Mouse (Mus musculus) stomach, postnatal 0 days (tissue): Measurements from ENCODE around the gene Icmt. TPM values are rescaled to one million over a fixed set of nuclear protein-coding genes. Genes with fewer than 3 reads are reported as not detected.

Experiments
- ATAC-seq: fragments of 200-750 bp; cut with Nextera tagmentation; 2 replicates; pipeline ENCODE4 v1.8.0; 2017; ENCODE audit not compliant: low FRiP score, low TSS enrichment
- DNase-seq: peaks from one replicate; pipeline ENCODE4 v3.0.0-alpha.2; 2016; ENCODE audit warnings: low spot score
- H3K27ac ChIP-seq: fragments of 300-500 bp; sonication (generic); replicated peaks from 2 replicates; pipeline ENCODE4 v1.5.1; 2014; ENCODE audit warnings: mild to moderate bottlenecking, control low read depth
- H3K27me3 ChIP-seq: fragments of 300-500 bp; sonication (generic); 2 replicates; pipeline ENCODE4 v1.6.1; 2014; ENCODE audit warnings: low read length; ENCODE audit not compliant: control insufficient read depth, insufficient read depth
- H3K36me3 ChIP-seq: fragments of 300-500 bp; sonication (generic); 2 replicates; pipeline ENCODE4 v1.6.1; 2014; ENCODE audit warnings: low read length, mixed read lengths; ENCODE audit not compliant: control insufficient read depth, insufficient read depth
- H3K4me1 ChIP-seq: fragments of 300-500 bp; sonication (generic); replicated peaks from 2 replicates; pipeline ENCODE4 v1.6.1; 2014; ENCODE audit warnings: antibody characterized with exemption; ENCODE audit not compliant: control insufficient read depth, insufficient read depth
- H3K4me2 ChIP-seq: fragments of 300-500 bp; sonication (generic); replicated peaks from 2 replicates; pipeline ENCODE4 v1.6.1; 2014; ENCODE audit warnings: low read depth, mild to moderate bottlenecking, control low read depth, moderate library complexity
- H3K4me3 ChIP-seq: fragments of 300-500 bp; sonication (generic); 2 replicates; pipeline ENCODE4 v1.5.1; 2014; ENCODE audit warnings: low read depth, low read length, control low read depth
- H3K9ac ChIP-seq: fragments of 300-500 bp; sonication (generic); 2 replicates; pipeline ENCODE4 v1.6.1; 2014; ENCODE audit warnings: mild to moderate bottlenecking, low read length, control low read depth, mixed read lengths
- H3K9me3 ChIP-seq: fragments of 300-500 bp; sonication (generic); 2 replicates; pipeline ENCODE4 v1.6.1; 2016; ENCODE audit warnings: low read length; ENCODE audit not compliant: control insufficient read depth
- CTCF ChIP-seq: IDR thresholded peaks from 2 replicates; pipeline ENCODE4 v1.5.1; 2016; ENCODE audit warnings: antibody characterized with exemption, low read depth, mild to moderate bottlenecking, moderate library complexity
- EP300 ChIP-seq: optimal IDR thresholded peaks from 2 replicates; pipeline ENCODE3; 2016; ENCODE audit warnings: antibody characterized with exemption
- WGBS: fragments of 180-500 bp; shearing (Covaris S2); extraction: QIAGEN DNeasy Blood & Tissue Kit; methylation state at CpG from one replicate; pipeline ENCODE4 v1.1.7; 2014; 5-methylcytosine and 5-hydroxymethylcytosine counted together
- polyA plus RNA-seq: library from polyadenylated mRNA; unstranded; fragments of >200 nt; fragmentation: Nextera tagmentation; extraction: Ambion mirVana; gene quantifications from 2 replicates; pipeline ENCODE4 v1.2.1, GENCODE M21; 2015

Gene Icmt
- polyA plus RNA-seq, 1 experiment from 2014 or later = 10.2 TPM

- no peaks in the 10 kb centered on the region for H3K9me3 ChIP-seq
- ATAC-seq (peak; percentile 84), DNase-seq (peak; percentile 90)
- 6% methylated on average over 70 of the region's 70 CpGs for WGBS
- H3K9ac ChIP-seq = no peak overlapping the region
- H3K4me1 ChIP-seq = no peaks in the 10 kb centered on the region
- peak overlapping the region; percentile 42 for H3K4me2 ChIP-seq
- H3K4me3 ChIP-seq = peak overlapping the region; percentile 22
- H3K36me3 ChIP-seq = no peaks in the 10 kb centered on the region
- peaks cover 15% of the 10 kb centered on the region; the same call in 1 of the 2 replicates for H3K27me3 ChIP-seq
- no peak for TF ChIP-seq EP300
- peak; percentile 90 for TF ChIP-seq CTCF
- no peak overlapping the region for H3K27ac ChIP-seq
Observed at GRCm38 (mm10) chr4:152283186-152283950, 13.7 kb upstream of the Icmt start.

- peaks cover 19% of the 10 kb centered on the region; the same call in 1 of the 2 replicates for H3K27me3 ChIP-seq
- H3K9me3 ChIP-seq = no peaks in the 10 kb centered on the region
- no peak for ATAC-seq
- H3K4me3 ChIP-seq = no peak overlapping the region
- no peak overlapping the region for H3K4me2 ChIP-seq
- 3% methylated on average over 10 of the region's 10 CpGs for WGBS
- no peaks in the 10 kb centered on the region for H3K36me3 ChIP-seq
- DNase-seq = peak; percentile 54
- no peak overlapping the region for H3K9ac ChIP-seq
- H3K4me1 ChIP-seq = no peaks in the 10 kb centered on the region; the same call in 1 of the 2 replicates
- H3K27ac ChIP-seq = no peak overlapping the region
- TF ChIP-seq CTCF (peak; percentile 79), EP300 (no peak)
Observed at GRCm38 (mm10) chr4:152285505-152285904, 11.5 kb upstream of the Icmt start.

GRCm38 (mm10) chr4:152286183-152286582 lies 10.8 kb upstream of the Icmt start:
- DNase-seq (no peak), ATAC-seq (no peak)
- H3K9ac ChIP-seq = no peak overlapping the region
- no peaks in the 10 kb centered on the region for H3K9me3 ChIP-seq
- H3K36me3 ChIP-seq = no peaks in the 10 kb centered on the region
- no peaks in the 10 kb centered on the region; the same call in 1 of the 2 replicates for H3K4me1 ChIP-seq
- 3% methylated on average over 30 of the region's 32 CpGs for WGBS
- peak overlapping the region; percentile 34 for H3K4me2 ChIP-seq
- TF ChIP-seq CTCF (no peak), EP300 (no peak)
- H3K27ac ChIP-seq = no peak overlapping the region
- 0 out of 2 replicates have a peak overlapping the region, but pooled peaks have one; percentile 6 for H3K4me3 ChIP-seq
- peaks cover 25% of the 10 kb centered on the region; the same call in 1 of the 2 replicates for H3K27me3 ChIP-seq

GRCm38 (mm10) chr4:152286887-152287286 lies 10.1 kb upstream of the Icmt start:
- no peak overlapping the region for H3K4me2 ChIP-seq
- no peak overlapping the region for H3K27ac ChIP-seq
- no peaks in the 10 kb centered on the region; the same call in 1 of the 2 replicates for H3K4me1 ChIP-seq
- DNase-seq (peak; percentile 71), ATAC-seq (no peak)
- no peak overlapping the region for H3K4me3 ChIP-seq
- TF ChIP-seq EP300 (no peak), CTCF (no peak)
- WGBS = 6% methylated on average over 25 of the region's 26 CpGs
- H3K27me3 ChIP-seq = peaks cover 25% of the 10 kb centered on the region; the same call in 1 of the 2 replicates
- H3K9me3 ChIP-seq = no peaks in the 10 kb centered on the region
- no peaks in the 10 kb centered on the region for H3K36me3 ChIP-seq
- no peak overlapping the region for H3K9ac ChIP-seq

- H3K4me3 ChIP-seq = no peak overlapping the region
- H3K4me1 ChIP-seq = no peaks in the 10 kb centered on the region; the same call in 1 of the 2 replicates
- H3K9ac ChIP-seq = no peak overlapping the region
- ATAC-seq (no peak), DNase-seq (no peak)
- H3K9me3 ChIP-seq = no peaks in the 10 kb centered on the region
- 25% methylated on average over 19 of the region's 19 CpGs for WGBS
- H3K36me3 ChIP-seq = no peaks in the 10 kb centered on the region
- no peak for TF ChIP-seq CTCF
- no peak for TF ChIP-seq EP300
- H3K4me2 ChIP-seq = no peak overlapping the region
- no peak overlapping the region for H3K27ac ChIP-seq
- peaks cover 25% of the 10 kb centered on the region; the same call in 1 of the 2 replicates for H3K27me3 ChIP-seq
Observed at GRCm38 (mm10) chr4:152287317-152288120, 9.5 kb upstream of the Icmt start.
